Mouse (Mus musculus): ENCODE measurements at regions not wholly inside any gene's neighbourhood (a gene's known extent, or its start where the extent isn't known, plus 50 kb on each side); places are given as distances from the start of the nearest gene placed in this dataset.

DNA sequence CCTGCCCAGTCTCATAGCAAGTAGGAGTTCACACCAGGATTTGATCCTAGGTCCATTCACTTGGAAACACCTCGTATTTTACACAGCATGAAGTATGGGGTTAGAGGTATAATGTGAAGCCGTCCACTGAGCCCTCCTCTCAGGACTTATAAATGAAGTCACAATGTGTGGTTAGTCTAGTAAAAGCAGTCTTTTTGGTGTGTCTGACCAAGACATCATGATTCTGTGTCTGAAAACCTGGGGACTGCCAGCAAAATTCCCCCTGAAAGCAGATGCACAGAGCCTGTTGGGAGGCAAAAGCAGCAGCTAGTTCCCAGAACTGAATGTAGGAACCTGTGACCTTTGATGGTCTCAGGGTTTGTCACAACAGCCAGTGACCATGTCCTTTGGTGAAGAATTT is 91.0 kb upstream of the Ccnd2 start:
- Histone ChIP-seq H3K27ac (no peak overlapping the region), H3K4me1 (peaks cover 15% of the 10 kb centered on the region), H3K9me3 (no peaks in the 10 kb centered on the region), H3K4me3 (no peak overlapping the region), H3K27me3 (ENCODE audit: insufficient read depth, poor library complexity, severe bottlenecking) (peaks cover 23% of the 10 kb centered on the region), H3K36me3 (no peaks in the 10 kb centered on the region)
- DNase-seq (ENCODE audit: low spot score): no peak
- 82% methylated on average over 2 of the region's 2 CpGs for WGBS

DNA sequence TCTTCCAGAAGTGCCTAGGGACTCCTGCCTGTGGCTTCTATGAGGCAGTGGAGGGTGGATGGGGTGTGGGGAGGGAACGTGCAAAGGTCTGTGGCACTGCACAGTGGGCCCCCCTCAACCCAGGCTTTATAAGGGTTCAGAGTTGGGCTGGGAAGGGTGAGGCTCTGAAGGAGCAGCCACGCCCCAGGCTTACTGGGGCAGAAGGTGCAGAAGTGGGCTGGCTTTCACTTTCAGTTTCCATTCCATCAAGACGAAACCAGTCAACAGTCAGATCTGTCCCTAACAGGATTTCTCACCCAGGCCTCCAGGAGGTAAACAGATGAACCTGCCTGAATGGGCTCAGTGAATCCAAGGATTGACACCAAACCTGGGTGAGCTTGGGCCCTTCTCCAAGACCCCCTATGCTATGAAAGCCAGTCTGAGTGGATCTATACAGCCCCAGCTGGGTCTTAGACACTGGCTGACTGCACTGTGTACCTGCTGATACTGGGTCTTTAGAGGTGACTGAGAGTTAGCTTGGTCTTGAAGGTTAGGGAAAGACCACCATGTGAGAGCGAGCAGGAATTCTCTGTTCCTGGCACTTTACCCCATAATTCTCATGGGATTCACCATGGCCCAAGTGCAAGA is 93.9 kb upstream of the Ccnd2 start:
- peaks cover 27% of the 10 kb centered on the region for H3K4me1 ChIP-seq
- WGBS: 75% methylated on average over 4 of the region's 4 CpGs

DNA sequence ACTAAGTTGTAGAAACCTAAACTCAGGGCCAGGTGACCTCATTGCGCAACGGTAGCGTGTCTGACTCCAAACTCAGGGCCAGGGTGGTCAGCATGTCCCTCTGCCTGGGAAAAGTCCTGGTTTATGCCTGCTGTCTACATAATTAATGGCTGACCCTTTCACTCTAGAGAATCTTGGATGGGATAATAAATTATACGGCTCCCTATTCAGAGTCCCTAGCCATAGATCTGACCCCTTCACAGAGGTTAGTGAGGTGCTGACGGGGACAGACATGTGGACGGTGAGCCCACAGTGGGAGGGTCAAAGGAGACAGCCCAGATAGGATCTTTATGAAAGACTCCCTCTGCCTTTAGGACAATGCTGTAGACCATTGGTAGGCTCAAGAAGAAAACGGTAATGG is 94.7 kb upstream of the Ccnd2 start:
- Histone ChIP-seq H3K4me1 (peaks cover 35% of the 10 kb centered on the region), H3K27me3 (ENCODE audit: insufficient read depth, poor library complexity, severe bottlenecking) (peaks cover 8% of the 10 kb centered on the region), H3K27ac (no peak overlapping the region), H3K4me3 (no peak overlapping the region), H3K36me3 (no peaks in the 10 kb centered on the region), H3K9me3 (no peaks in the 10 kb centered on the region)
- no peak for DNase-seq (ENCODE audit: low spot score)
- 84% methylated on average over 7 of the region's 7 CpGs for WGBS

More for the DNA sequence above, 93.9 kb upstream of the Ccnd2 start:
- H3K36me3 ChIP-seq: no peaks in the 10 kb centered on the region
- H3K27me3 ChIP-seq (ENCODE audit: insufficient read depth, poor library complexity, severe bottlenecking): peaks cover 14% of the 10 kb centered on the region
- H3K4me3 ChIP-seq: no peak overlapping the region
- no peak for DNase-seq (ENCODE audit: low spot score)
- no peaks in the 10 kb centered on the region for H3K9me3 ChIP-seq
- H3K27ac ChIP-seq: no peak overlapping the region

DNA sequence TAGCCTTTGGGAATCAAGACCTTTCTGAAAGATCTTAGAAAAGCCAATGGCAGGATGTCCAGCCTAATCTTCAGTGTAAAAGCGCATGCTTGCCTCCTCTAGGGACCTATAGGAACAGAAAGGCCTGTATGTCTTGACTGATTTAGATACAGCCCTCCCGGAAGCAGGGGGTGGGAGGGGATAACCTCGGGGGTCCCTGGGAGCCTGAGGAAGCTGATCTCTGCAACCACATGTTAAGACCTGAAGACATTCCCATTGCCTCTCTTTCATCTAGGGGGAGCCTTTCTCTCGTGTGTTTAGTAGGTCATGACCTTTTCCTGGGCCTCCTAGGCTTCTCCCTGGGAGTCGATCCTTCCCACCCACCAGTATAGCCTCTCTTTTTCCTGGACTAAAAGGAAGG is 95.3 kb upstream of the Ccnd2 start:
- WGBS: 34% methylated on average over 5 of the region's 5 CpGs
- DNase-seq (ENCODE audit: low spot score): no peak
- Histone ChIP-seq H3K9me3 (no peaks in the 10 kb centered on the region), H3K27me3 (ENCODE audit: insufficient read depth, poor library complexity, severe bottlenecking) (peaks cover 7% of the 10 kb centered on the region), H3K4me3 (no peak overlapping the region), H3K4me1 (peaks cover 41% of the 10 kb centered on the region), H3K36me3 (no peaks in the 10 kb centered on the region), H3K27ac (no peak overlapping the region)

DNA sequence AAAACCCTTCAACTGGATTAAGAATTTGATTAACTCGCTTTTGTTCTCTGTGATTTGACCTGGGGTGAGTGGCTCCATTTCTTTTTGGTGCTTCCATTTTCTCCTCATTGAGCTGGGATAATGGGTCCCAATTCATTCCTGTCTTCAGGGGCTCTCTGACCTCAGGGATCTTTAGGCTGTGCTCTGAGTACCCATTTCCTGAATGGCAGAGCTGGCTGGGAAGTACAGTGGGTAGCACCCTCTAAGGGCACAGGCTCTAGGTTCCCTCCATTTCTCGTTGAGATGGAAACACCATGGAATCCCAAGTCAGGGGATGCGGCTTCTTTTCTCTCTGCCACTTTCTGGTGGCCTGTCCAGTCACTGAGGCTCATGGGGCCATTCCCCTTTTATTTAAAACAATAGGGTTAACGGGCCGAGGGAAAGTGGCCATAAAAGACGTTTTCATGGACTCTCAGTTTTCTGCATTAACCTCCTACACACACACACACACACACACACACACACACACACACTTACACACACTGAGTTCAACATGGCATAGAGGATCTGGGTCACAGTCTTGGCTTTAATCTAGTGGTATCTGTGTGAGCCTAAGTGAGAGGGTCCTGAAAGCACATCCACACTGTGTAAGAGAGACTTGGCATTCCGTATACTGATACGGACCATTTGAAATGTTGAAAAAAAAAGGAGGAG is 98.3 kb upstream of the Ccnd2 start:
- no peaks in the 10 kb centered on the region for H3K36me3 ChIP-seq
- H3K4me1 ChIP-seq: peaks cover 44% of the 10 kb centered on the region
- H3K9me3 ChIP-seq: no peaks in the 10 kb centered on the region
- WGBS: 56% methylated on average over 8 of the region's 8 CpGs
- H3K27me3 ChIP-seq (ENCODE audit: insufficient read depth, poor library complexity, severe bottlenecking): no peaks in the 10 kb centered on the region
- 0 out of 2 replicates have a peak overlapping the region, but pooled peaks have one; percentile 77 for H3K27ac ChIP-seq
- H3K4me3 ChIP-seq: no peak overlapping the region
- DNase-seq (ENCODE audit: low spot score): no peak

DNA sequence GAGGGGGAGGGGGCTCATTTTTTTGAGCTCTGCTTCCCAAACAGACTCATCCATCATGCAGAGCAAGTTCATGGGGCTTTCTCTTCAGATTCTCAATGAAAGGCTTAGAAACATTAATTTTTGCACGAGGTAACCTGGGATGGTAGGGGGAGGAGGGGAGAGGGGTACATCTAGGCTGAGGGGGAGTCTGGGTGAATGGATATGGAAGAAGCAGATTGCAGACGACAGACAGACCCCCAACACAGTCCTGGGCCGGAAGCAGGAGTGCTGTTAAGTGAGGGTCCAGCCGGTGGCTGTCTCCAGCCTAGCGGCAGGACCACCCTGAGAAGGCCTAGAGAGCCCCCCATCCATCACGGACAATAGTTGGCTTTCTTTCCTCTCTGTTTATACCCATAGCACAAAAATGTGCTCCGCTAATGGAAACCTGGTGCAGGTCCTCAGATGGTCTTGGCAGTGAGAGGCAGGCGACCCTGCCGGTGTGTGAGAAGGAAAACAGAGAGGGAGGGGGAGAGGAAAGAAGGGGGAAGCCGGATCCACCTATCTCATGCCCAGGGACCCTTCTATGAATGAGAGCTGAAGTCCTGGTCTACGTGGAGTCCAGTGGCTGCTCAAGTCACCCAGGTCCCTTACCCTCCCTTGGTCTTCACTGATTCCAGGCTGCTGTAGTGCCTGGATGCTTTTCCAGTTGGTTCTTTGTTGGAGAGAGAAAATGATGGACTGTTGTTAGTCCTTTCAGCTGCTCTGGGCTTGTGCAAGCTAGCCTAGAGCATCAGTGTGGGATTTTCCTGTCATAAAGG is 99.1 kb upstream of the Ccnd2 start:
- Histone ChIP-seq H3K27ac (peak overlapping the region; percentile 77), H3K27me3 (ENCODE audit: insufficient read depth, poor library complexity, severe bottlenecking) (no peaks in the 10 kb centered on the region), H3K36me3 (no peaks in the 10 kb centered on the region), H3K9me3 (no peaks in the 10 kb centered on the region), H3K4me3 (no peak overlapping the region), H3K4me1 (peaks cover 44% of the 10 kb centered on the region)
- no peak for DNase-seq (ENCODE audit: low spot score)
- 28% methylated on average over 11 of the region's 11 CpGs for WGBS

DNA sequence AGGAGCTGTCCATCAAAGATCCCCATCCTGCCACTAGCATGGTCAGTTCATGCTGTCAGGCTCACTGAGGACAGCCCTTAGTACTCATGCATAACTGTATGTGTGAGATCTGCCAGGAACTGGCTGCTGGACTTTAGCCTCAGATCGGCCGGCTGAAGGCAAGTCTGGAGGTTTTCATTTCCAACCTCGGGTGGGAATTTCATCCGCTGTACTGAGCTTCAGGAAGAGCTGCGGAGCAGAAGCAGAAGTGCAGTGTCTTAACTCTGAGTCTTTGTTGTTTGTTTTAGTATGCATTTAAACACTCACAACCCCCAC is 99.6 kb upstream of the Ccnd2 start:
- Histone ChIP-seq H3K27me3 (ENCODE audit: insufficient read depth, poor library complexity, severe bottlenecking) (no peaks in the 10 kb centered on the region), H3K4me1 (peaks cover 44% of the 10 kb centered on the region), H3K36me3 (no peaks in the 10 kb centered on the region), H3K27ac (peak overlapping the region; percentile 77), H3K4me3 (peak overlapping the region; percentile 40), H3K9me3 (no peaks in the 10 kb centered on the region)
- 8% methylated on average over 5 of the region's 5 CpGs for WGBS
- DNase-seq (ENCODE audit: low spot score): no peak

DNA sequence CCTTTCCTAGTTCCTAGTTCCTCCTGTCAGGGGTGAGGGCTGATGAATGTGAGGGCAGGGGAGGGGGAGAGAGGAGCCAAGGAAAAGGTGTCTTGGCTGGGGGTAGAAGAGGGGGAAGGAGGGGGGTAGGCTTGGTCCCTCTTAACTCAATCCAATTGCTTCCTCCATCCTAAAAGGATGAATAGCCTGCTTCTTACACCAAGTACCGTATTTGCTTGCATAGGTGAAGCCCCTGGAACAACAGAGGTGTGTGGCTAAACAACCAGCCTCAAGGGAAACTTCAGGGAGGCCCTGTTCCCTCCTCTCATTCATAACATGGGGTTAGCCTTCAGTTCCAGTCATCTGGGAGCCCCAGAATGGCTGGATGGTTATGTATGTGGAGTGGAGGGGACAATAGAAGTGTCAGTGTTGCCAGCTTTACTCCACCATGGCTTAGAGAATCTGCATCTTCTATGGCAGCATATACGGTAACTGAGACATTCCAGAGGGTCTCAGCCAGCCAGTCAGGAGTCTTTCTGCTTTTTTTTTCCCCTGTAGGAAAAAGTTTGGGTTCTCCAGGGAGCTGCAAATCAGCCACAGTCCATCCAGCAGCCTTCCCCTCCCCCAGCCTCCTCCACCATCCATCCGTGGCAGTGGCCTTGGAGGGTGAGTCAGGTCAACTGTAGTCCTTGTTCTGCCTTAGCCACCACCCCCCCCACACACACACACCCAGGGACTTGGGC is 100.2 kb upstream of the Ccnd2 start:
- no peaks in the 10 kb centered on the region for H3K9me3 ChIP-seq
- no peak for DNase-seq (ENCODE audit: low spot score)
- WGBS: 10% methylated on average over 3 of the region's 3 CpGs
- peaks cover 39% of the 10 kb centered on the region for H3K4me1 ChIP-seq
- H3K27ac ChIP-seq: peak overlapping the region; percentile 77
- H3K27me3 ChIP-seq (ENCODE audit: insufficient read depth, poor library complexity, severe bottlenecking): no peaks in the 10 kb centered on the region
- peak overlapping the region; percentile 40 for H3K4me3 ChIP-seq
- no peaks in the 10 kb centered on the region for H3K36me3 ChIP-seq

DNA sequence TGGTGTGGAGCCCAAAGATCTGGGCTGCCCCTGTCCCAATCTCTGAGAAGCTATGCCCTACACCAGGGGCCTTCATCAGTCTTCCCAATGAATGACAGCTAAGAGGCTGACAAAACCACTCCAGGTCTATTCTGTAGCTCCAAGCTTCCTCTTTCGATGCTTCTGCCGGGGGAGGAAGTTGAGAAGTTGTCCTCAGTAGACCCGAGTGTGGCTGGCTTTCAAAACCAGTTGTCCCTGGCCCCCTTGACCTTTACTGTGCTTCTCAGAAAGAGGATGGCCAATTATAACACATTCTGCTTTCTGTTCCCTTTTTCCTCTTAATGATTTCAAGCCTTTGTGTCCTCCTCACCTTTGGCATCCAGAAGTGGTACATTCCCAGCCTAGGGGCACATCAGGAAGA is 101.9 kb upstream of the Ccnd2 start:
- Histone ChIP-seq H3K4me3 (no peak overlapping the region), H3K27ac (no peak overlapping the region)
- 74% methylated on average over 3 of the region's 3 CpGs for WGBS

DNA sequence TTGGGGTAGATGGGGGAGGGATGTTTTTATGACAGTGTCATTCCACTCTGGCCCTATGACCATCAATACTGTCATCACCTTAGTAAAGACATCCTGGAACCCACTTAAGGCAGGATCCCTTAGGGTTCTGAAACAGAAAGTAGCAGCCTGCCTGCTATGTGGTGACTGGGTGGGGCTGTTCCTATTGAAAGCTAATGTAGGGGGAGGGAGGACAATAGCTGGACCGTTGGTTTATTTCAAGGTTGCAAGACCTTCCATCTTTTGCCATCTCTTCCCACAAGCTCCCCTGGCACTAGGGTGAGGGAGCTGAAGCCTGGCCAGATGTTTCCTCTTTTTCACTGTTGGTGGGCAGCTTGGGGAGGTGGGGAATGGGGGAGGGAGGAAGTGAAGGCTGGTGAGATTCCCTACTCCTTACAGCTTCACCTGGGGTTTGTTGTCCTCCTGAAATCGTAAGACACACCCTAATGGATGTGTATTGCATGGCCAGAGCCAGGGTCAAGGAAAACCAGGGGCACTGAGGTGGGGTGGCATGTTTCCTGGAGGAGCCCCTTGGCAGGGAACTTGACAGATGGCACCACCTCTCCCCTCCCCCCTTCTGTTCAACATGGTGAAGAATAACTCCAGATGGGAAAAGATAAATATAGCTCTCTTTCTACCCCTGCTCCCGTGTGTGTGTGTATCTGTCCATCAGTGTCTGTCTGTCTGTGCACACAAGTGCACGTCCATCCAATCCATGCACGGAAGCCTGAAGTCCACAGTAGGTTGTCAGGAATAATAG is 112.1 kb upstream of the Ccnd2 start:
- Histone ChIP-seq H3K27ac (no peak overlapping the region), H3K27me3 (ENCODE audit: insufficient read depth, poor library complexity, severe bottlenecking) (peaks cover 21% of the 10 kb centered on the region), H3K36me3 (no peaks in the 10 kb centered on the region), H3K9me3 (no peaks in the 10 kb centered on the region), H3K4me3 (no peak overlapping the region), H3K4me1 (peaks cover 23% of the 10 kb centered on the region)
- WGBS: 67% methylated on average over 5 of the region's 5 CpGs
- DNase-seq (ENCODE audit: low spot score): no peak

More for the DNA sequence above, 101.9 kb upstream of the Ccnd2 start:
- H3K27me3 ChIP-seq (ENCODE audit: insufficient read depth, poor library complexity, severe bottlenecking): no peaks in the 10 kb centered on the region
- no peaks in the 10 kb centered on the region for H3K36me3 ChIP-seq
- peaks cover 36% of the 10 kb centered on the region for H3K4me1 ChIP-seq
- H3K9me3 ChIP-seq: no peaks in the 10 kb centered on the region
- DNase-seq (ENCODE audit: low spot score): no peak

DNA sequence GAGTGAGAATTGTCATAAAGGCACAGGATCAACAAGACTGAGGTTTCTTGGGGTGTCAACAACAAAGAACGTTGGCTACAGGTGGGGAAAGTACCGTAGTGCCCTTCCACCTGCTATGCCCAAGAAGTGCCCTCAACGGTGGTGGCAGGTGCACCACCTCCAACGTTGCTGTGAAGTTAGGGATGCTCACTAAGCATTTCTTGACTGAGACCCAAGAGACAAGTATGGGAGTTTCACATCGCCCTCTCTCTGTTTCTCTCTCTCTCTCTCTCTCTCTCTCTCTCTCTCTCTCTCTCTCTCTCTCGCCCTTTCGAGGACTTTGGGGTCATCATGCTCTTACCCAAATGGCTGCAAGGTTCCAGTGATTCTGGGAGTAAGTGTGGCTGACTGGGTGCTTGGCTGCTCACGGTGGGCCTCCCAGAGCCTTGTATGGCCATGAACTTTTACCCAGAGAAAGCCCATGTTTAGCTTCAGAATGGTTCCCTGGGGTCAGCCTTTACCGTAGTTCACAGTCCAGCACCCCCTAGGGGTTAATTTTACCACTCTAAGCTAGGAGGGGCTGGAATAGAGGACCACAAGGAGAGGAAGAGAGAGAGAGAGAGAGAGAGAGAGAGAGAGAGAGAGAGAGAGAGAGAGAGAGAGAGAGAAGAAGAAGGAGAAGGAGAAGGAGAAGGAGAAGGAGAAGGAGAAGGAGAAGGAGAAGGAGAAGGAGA is 113.2 kb upstream of the Ccnd2 start:
- Histone ChIP-seq H3K27ac (no peak overlapping the region), H3K36me3 (no peaks in the 10 kb centered on the region), H3K27me3 (ENCODE audit: insufficient read depth, poor library complexity, severe bottlenecking) (peaks cover 24% of the 10 kb centered on the region), H3K9me3 (no peaks in the 10 kb centered on the region), H3K4me1 (peaks cover 28% of the 10 kb centered on the region), H3K4me3 (no peak overlapping the region)
- WGBS: 72% methylated on average over 9 of the region's 9 CpGs
- DNase-seq (ENCODE audit: low spot score): no peak

Measured in heart, embryonic 10.5 days (tissue).